Mouse (Mus musculus): ENCODE data around the gene Nepro. TPM values are rescaled to one million over a fixed set of nuclear protein-coding genes. Genes with fewer than 3 reads are reported as not detected.

The Nepro gene
- polyA plus RNA-seq, 1 experiment: 19.6 TPM

DNA sequence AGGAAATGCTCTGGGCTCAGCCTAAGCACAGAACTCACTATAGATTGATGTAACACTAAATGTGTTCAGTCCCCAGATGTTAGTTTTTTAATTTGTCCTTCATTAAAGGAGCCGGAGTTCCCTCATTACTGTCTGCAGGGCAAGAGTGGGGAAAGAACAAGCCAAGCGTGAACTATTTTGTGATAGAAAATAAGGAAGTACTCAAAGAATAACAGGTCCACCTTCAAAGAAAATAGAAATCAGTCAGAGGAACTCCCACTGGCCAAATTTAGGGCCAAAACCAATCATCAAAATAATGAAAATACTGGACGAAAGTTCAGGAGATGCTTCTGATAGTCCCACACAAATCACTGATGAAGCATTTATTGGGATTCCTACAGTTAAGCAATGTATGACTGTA, 22.9 kb upstream of the Nepro start:
- TF ChIP-seq POLR2A (IDR thresholded peaks at IDR 0.05; ENCODE audit: low read depth, low read length): no peak
- TF ChIP-seq CTCF (IDR thresholded peaks at IDR 0.05; ENCODE audit: borderline replicate concordance, insufficient read depth, low read length): no peak
- Histone ChIP-seq H3K4me3 (ENCODE audit: insufficient read depth, low read length) (no peak overlapping the region), H3K27ac (ENCODE audit: insufficient read depth, low read length) (no peak overlapping the region), H3K4me1 (ENCODE audit: control insufficient read depth, insufficient read depth, low read length) (peaks cover 2% of the 10 kb centered on the region; the same call in 1 of the 2 replicates)

DNA sequence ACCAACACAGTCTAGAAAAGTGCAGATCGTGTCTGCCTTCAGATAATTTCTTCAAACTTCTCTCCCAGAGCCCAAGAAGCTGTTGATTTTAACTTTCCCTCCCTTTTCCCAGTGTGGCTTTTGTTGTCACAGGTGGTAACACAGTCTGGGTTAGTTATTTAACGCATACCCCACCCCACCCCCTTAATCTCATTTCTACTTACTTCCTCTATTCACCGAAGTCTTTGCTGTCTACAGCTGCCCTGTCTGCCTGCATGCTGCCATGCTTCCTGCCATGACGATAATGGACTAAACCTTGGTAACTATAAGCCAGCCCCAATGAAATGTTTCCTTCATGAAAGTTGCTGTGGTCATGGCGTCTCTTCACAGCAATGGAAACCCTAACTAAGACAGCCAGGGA, 21.8 kb upstream of the Nepro start:
- no peak overlapping the region for H3K4me3 ChIP-seq (ENCODE audit: insufficient read depth, low read length)
- peaks cover 2% of the 10 kb centered on the region; the same call in 1 of the 2 replicates for H3K4me1 ChIP-seq (ENCODE audit: control insufficient read depth, insufficient read depth, low read length)
- H3K27ac ChIP-seq (ENCODE audit: insufficient read depth, low read length): no peak overlapping the region
- TF ChIP-seq POLR2A (IDR thresholded peaks at IDR 0.05; ENCODE audit: low read depth, low read length) (no peak), CTCF (IDR thresholded peaks at IDR 0.05; ENCODE audit: borderline replicate concordance, insufficient read depth, low read length) (no peak)

DNA sequence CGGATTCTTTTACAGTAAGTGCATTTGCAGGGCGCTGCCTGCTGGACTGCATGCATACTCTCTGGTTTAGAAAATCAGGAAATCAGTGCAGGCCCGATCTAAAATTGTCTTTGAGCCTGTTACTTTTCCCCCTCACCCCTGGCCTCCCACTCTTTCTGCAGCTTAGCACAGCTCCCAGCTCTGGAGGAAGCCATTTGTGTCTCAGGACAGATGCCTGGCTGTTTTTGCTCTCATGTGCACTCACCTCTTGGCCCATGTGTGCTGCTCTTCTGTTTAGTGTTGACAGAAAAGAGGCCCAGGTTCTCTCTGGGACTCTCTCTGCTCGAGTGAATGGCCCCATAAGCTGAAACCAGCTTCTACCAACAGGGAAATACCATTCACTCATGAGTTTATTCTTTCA, 20.6 kb upstream of the Nepro start:
- H3K4me1 ChIP-seq (ENCODE audit: control insufficient read depth, insufficient read depth, low read length): peaks cover 2% of the 10 kb centered on the region; the same call in 1 of the 2 replicates
- no peak for TF ChIP-seq CTCF (IDR thresholded peaks at IDR 0.05; ENCODE audit: borderline replicate concordance, insufficient read depth, low read length)
- no peak for TF ChIP-seq POLR2A (IDR thresholded peaks at IDR 0.05; ENCODE audit: low read depth, low read length)
- H3K27ac ChIP-seq (ENCODE audit: insufficient read depth, low read length): peak overlapping the region; percentile 74
- H3K4me3 ChIP-seq (ENCODE audit: insufficient read depth, low read length): no peak overlapping the region

DNA sequence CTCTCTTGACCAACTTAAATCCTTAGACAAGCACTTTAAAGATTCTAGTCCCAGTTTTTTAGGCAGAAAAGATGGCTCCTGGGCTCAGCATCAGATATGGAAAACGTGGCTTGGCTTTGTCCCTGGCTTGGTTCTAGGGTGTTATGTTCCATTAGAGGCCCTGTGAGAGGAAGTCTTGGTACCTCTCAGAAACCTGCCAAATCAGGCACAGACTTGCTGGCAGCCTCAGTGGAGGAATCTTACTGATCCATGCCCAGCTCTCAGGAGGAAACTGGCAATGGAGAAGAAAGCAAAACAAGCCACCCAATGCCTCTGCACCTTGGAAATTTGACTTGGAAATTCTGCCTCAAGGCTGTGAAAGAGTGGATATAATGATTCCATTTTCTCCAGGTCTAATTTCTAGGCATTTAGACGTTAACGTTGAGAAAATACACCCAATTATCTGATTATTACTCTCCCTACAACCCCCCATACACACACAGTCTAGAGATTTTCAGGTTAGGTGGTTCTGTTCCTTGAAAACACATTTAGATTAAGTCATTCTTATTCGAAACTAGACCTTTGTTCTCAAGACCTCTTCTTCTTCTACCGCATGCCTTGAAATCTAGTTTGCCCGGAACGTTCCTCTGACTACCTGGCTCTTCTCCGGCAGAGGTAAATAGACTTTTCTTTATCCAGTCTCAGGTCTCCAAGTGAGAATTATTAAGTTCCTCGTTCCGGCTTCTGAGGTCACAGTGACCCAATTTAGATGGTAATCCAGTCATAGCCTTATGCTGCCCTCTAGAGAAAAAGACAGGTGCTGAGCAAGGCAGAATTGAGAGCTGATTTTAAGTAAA, 7.6 kb upstream of the Nepro start:
- H3K4me3 ChIP-seq (ENCODE audit: insufficient read depth, low read length): no peak overlapping the region
- TF ChIP-seq CTCF (IDR thresholded peaks at IDR 0.05; ENCODE audit: borderline replicate concordance, insufficient read depth, low read length) (no peak), POLR2A (IDR thresholded peaks at IDR 0.05; ENCODE audit: low read depth, low read length) (no peak; the same call in 1 of the 2 replicates)
- no peaks in the 10 kb centered on the region for H3K4me1 ChIP-seq (ENCODE audit: control insufficient read depth, insufficient read depth, low read length)
- no peak overlapping the region for H3K27ac ChIP-seq (ENCODE audit: insufficient read depth, low read length)

DNA sequence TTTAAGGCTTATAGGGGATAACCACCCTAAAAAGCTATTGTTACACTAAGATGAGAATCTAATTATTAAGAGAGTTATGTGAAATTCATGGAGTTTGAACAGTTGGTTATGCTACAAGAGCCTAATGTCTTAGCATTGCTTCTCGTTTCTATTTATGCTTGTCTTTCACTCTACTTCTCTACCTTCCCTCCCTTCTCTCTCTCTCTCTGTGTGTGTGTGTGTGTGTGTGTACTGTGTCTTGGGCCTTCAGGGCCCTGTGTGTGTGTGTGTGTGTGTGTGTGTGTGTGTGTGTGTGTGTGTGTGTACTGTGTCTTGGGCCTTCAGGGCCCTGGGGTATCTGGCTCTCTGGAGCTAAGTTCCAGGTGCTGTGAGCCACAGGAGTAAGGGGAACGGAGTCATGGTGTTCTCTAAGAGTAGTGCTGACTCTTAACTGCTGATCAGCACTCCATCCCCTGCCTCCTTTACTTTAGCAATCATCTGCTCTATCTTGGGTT, 6.9 kb upstream of the Nepro start:
- H3K4me3 ChIP-seq (ENCODE audit: insufficient read depth, low read length): no peak overlapping the region
- no peak overlapping the region for H3K27ac ChIP-seq (ENCODE audit: insufficient read depth, low read length)
- H3K4me1 ChIP-seq (ENCODE audit: control insufficient read depth, insufficient read depth, low read length): no peaks in the 10 kb centered on the region
- TF ChIP-seq CTCF (IDR thresholded peaks at IDR 0.05; ENCODE audit: borderline replicate concordance, insufficient read depth, low read length): no peak
- TF ChIP-seq POLR2A (IDR thresholded peaks at IDR 0.05; ENCODE audit: low read depth, low read length): no peak; the same call in 1 of the 2 replicates

DNA sequence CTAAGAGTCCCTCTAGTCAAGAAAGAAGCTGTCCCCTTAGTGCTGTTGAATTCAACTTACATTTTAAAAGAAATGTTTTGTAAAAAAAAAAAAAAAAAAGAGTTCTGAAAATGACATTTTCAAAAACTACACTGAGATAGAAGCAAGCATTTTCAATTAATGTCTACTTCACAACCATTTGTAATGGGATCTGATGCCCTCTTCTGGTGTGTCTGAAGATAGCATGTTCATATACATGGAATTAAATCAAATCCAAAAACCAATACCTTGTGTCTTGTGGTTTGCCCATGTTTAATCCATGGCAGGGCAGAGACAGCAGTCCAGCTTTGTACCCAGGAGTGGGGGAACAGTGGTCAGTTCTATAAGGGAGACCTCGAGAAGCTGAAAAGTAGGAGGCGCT, 6.3 kb upstream of the Nepro start:
- TF ChIP-seq CTCF (IDR thresholded peaks at IDR 0.05; ENCODE audit: borderline replicate concordance, insufficient read depth, low read length): no peak
- no peak for TF ChIP-seq POLR2A (IDR thresholded peaks at IDR 0.05; ENCODE audit: low read depth, low read length)

DNA sequence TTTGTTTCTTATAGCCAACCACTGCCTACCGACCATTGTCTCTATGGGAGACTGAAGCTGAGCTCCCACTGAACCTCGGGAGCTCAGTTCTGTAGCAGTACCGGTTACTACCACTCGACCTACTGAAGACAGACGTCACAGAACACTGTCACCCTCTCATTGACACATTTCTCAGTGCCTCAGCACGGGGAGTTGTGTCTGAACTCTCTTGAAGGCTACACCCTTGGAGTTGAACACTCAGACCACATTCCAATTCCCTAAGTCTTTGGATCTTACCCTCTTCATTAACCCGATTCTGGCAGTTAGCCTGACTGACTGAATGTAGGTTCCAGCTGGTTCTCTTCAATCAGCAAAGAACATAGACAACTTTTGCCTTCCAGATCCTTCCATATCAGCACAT, 4.8 kb upstream of the Nepro start:
- H3K4me1 ChIP-seq (ENCODE audit: control insufficient read depth, insufficient read depth, low read length): peaks cover 2% of the 10 kb centered on the region; the same call in 1 of the 2 replicates
- H3K27ac ChIP-seq (ENCODE audit: insufficient read depth, low read length): no peak overlapping the region
- no peak overlapping the region for H3K4me3 ChIP-seq (ENCODE audit: insufficient read depth, low read length)
- no peak for TF ChIP-seq POLR2A (IDR thresholded peaks at IDR 0.05; ENCODE audit: low read depth, low read length)
- TF ChIP-seq CTCF (IDR thresholded peaks at IDR 0.05; ENCODE audit: borderline replicate concordance, insufficient read depth, low read length): no peak

More for the DNA sequence above, 6.3 kb upstream of the Nepro start:
- 0 out of 2 replicates have a peak, but pooled peaks cover under 1% of the 10 kb centered on the region for H3K4me1 ChIP-seq (ENCODE audit: control insufficient read depth, insufficient read depth, low read length)
- H3K27ac ChIP-seq (ENCODE audit: insufficient read depth, low read length): no peak overlapping the region
- H3K4me3 ChIP-seq (ENCODE audit: insufficient read depth, low read length): no peak overlapping the region

DNA sequence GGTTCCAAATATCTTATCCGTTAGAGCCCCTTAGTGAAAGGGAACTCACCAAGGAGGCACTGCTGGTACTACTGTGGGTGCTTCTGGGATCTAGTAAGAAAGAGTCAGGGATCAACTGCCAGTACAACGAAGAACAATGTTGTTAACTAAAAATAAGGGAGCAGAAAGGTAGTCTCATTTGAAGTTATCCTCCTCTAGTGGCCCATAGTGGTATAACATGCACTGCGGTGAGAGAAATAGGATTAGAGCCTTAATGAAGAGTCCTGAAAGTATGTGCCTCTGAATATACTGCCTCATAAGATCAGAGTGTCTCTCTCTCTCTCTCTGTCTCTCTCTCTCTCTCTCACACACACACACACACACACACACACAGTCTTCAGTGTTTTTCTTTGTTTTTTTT, 3.6 kb upstream of the Nepro start:
- no peak overlapping the region for H3K27ac ChIP-seq (ENCODE audit: insufficient read depth, low read length)
- peaks cover 2% of the 10 kb centered on the region; the same call in 1 of the 2 replicates for H3K4me1 ChIP-seq (ENCODE audit: control insufficient read depth, insufficient read depth, low read length)
- TF ChIP-seq POLR2A (IDR thresholded peaks at IDR 0.05; ENCODE audit: low read depth, low read length): no peak
- TF ChIP-seq CTCF (IDR thresholded peaks at IDR 0.05; ENCODE audit: borderline replicate concordance, insufficient read depth, low read length): no peak
- H3K4me3 ChIP-seq (ENCODE audit: insufficient read depth, low read length): no peak overlapping the region

DNA sequence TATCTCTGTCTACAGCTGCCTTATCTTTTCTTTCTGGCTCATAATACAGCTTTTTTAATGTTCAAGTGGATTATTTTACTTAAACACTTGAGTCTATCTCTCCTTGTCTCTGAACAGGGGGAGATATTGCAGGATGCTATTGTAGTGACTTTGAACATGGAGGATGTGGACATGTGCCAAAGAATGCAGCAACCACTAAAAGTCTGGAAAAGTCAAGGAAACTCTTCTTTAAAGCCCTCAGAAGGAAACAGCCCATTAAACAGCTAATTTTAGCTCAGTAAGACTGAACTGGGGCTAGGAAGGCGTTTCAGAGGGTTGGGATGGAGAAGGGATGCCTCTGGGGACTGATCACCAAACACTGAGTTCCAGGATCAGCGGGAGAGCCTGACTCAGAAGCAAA, 1.4 kb upstream of the Nepro start:
- Histone ChIP-seq H3K4me1 (ENCODE audit: control insufficient read depth, insufficient read depth, low read length) (peaks cover 2% of the 10 kb centered on the region; the same call in 1 of the 2 replicates), H3K4me3 (ENCODE audit: insufficient read depth, low read length) (no peak overlapping the region), H3K27ac (ENCODE audit: insufficient read depth, low read length) (peak overlapping the region; percentile 1; the same call in 1 of the 2 replicates)
- TF ChIP-seq POLR2A (IDR thresholded peaks at IDR 0.05; ENCODE audit: low read depth, low read length): no peak

DNA sequence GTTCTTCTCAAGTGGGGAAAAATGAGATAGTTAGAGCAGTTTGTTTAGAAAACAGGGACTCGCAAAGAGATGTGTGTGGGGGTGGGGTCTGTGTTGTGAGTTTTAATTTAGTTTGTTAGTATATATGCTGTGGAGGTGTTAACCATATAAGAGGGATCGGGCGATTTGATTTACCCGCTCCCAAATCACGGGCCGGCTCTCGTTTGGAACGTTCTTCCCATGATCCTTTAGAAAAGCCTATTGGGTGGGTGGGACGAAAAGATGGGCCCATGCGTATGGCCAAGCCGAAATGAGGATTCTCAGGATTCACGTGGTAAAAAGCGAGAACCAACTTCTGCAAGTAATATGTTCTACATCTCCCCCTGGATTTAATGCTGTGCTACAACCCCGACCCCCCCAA, 746 bp downstream of the Nepro start:
- TF ChIP-seq POLR2A (IDR thresholded peaks at IDR 0.05; ENCODE audit: low read depth, low read length) (peak; percentile 55), CTCF (IDR thresholded peaks at IDR 0.05; ENCODE audit: borderline replicate concordance, insufficient read depth, low read length) (no peak)

More for the DNA sequence above, 746 bp downstream of the Nepro start:
- Histone ChIP-seq H3K4me3 (ENCODE audit: insufficient read depth, low read length) (peak overlapping the region; percentile 77), H3K27ac (ENCODE audit: insufficient read depth, low read length) (peak overlapping the region; percentile 97), H3K4me1 (ENCODE audit: control insufficient read depth, insufficient read depth, low read length) (peaks cover 2% of the 10 kb centered on the region; the same call in 1 of the 2 replicates)
